Mouse (Mus musculus): ENCODE data around the gene Hhat. TPM values are rescaled to one million over a fixed set of nuclear protein-coding genes. Genes with fewer than 3 reads are reported as not detected.

Hhat gene
- total RNA-seq, 2 experiments from 2014 or later: 0.81 to 1.3 TPM

GRCm38 (mm10) chr1:192604413-192604812 lies 166.6 kb downstream of the Hhat start:
- intact Hi-C loops (cut with DNase I): no loop called here
- no peak for TF ChIP-seq CTCF (IDR thresholded peaks at IDR 0.05)
- no peak for DNase-seq (ENCODE audit: extremely low spot score in 1 of 2, low spot score in 2 of 2)
- Histone ChIP-seq H3K27ac (no peak overlapping the region), H3K4me3 (no peak overlapping the region)

GRCm38 (mm10) chr1:192603556-192603955 lies 167.5 kb downstream of the Hhat start:
- no peak for DNase-seq (ENCODE audit: extremely low spot score in 1 of 2, low spot score in 2 of 2)
- no peak overlapping the region for H3K27ac ChIP-seq
- intact Hi-C loops (cut with DNase I): no loop called here
- no peak for TF ChIP-seq CTCF (IDR thresholded peaks at IDR 0.05)
- no peak overlapping the region for H3K4me3 ChIP-seq

GRCm38 (mm10) chr1:192601206-192601605 lies 169.8 kb downstream of the Hhat start:
- Histone ChIP-seq H3K27ac (no peak overlapping the region), H3K4me3 (no peak overlapping the region)
- TF ChIP-seq CTCF (IDR thresholded peaks at IDR 0.05): no peak
- intact Hi-C loops (cut with DNase I): no loop called here
- no peak for DNase-seq (ENCODE audit: extremely low spot score in 1 of 2, low spot score in 2 of 2)

GRCm38 (mm10) chr1:192599746-192600145 lies 171.3 kb downstream of the Hhat start:
- intact Hi-C loops (cut with DNase I): no loop called here
- no peak overlapping the region for H3K4me3 ChIP-seq
- H3K27ac ChIP-seq: no peak overlapping the region
- TF ChIP-seq CTCF (IDR thresholded peaks at IDR 0.05): no peak
- no peak for DNase-seq (ENCODE audit: extremely low spot score in 1 of 2, low spot score in 2 of 2)

- Histone ChIP-seq H3K4me3 (no peak overlapping the region), H3K27ac (0 out of 2 replicates have a peak overlapping the region, but pooled peaks have one; percentile 16)
- intact Hi-C loops (cut with DNase I): loop anchor here (1.0 kb wide), 2 partner anchors 114 to 408 kb away; partner anchors contain the start of gene Kcnh1
- peak; percentile 90 for TF ChIP-seq CTCF (IDR thresholded peaks at IDR 0.05)
- DNase-seq (ENCODE audit: extremely low spot score in 1 of 2, low spot score in 2 of 2): peak; percentile 86 to 90
Measured at GRCm38 (mm10) chr1:192598380-192598779, 172.6 kb downstream of the Hhat start.

GRCm38 (mm10) chr1:192595426-192595825 lies 175.6 kb downstream of the Hhat start:
- no peak overlapping the region for H3K4me3 ChIP-seq
- no peak for TF ChIP-seq CTCF (IDR thresholded peaks at IDR 0.05)
- H3K27ac ChIP-seq: no peak overlapping the region
- intact Hi-C loops (cut with DNase I): no loop called here
- no peak for DNase-seq (ENCODE audit: extremely low spot score in 1 of 2, low spot score in 2 of 2)

- DNase-seq (ENCODE audit: extremely low spot score in 1 of 2, low spot score in 2 of 2): no peak
- no peak for TF ChIP-seq CTCF (IDR thresholded peaks at IDR 0.05)
- Histone ChIP-seq H3K4me3 (no peak overlapping the region), H3K27ac (no peak overlapping the region)
- intact Hi-C loops (cut with DNase I): no loop called here
Measured at GRCm38 (mm10) chr1:192593492-192593891, 177.5 kb downstream of the Hhat start.

GRCm38 (mm10) chr1:192587451-192587850 lies 183.6 kb downstream of the Hhat start:
- H3K27ac ChIP-seq: peak overlapping the region; percentile 95
- no peak overlapping the region for H3K4me3 ChIP-seq
- intact Hi-C loops (cut with DNase I): loop anchor here (1.0 to 5.0 kb wide), 5 partner anchors 29 to 397 kb away; partner anchors contain the start of gene Kcnh1
- TF ChIP-seq CTCF (IDR thresholded peaks at IDR 0.05): no peak
- DNase-seq (ENCODE audit: extremely low spot score in 1 of 2, low spot score in 2 of 2): peak; percentile 63 to 67

- intact Hi-C loops (cut with DNase I): loop anchor here (5.0 kb wide), 2 partner anchors 163 to 318 kb away; no protein-coding TSS in a partner anchor
- TF ChIP-seq CTCF (IDR thresholded peaks at IDR 0.05): no peak
- no peak for DNase-seq (ENCODE audit: extremely low spot score in 1 of 2, low spot score in 2 of 2)
- Histone ChIP-seq H3K4me3 (no peak overlapping the region), H3K27ac (peak overlapping the region; percentile 16; the same call in 1 of the 2 replicates)
Measured at GRCm38 (mm10) chr1:192585289-192585688, 185.7 kb downstream of the Hhat start.

- no peak for DNase-seq (ENCODE audit: extremely low spot score in 1 of 2, low spot score in 2 of 2)
- intact Hi-C loops (cut with DNase I): no loop called here
- Histone ChIP-seq H3K4me3 (no peak overlapping the region), H3K27ac (peak overlapping the region; percentile 82)
- TF ChIP-seq CTCF (IDR thresholded peaks at IDR 0.05): no peak
Measured at GRCm38 (mm10) chr1:192582921-192583320, 188.1 kb downstream of the Hhat start.

- DNase-seq (ENCODE audit: extremely low spot score in 1 of 2, low spot score in 2 of 2): no peak
- Histone ChIP-seq H3K27ac (no peak overlapping the region), H3K4me3 (no peak overlapping the region)
- intact Hi-C loops (cut with DNase I): no loop called here
- TF ChIP-seq CTCF (IDR thresholded peaks at IDR 0.05): no peak
Measured at GRCm38 (mm10) chr1:192564691-192565090, 206.3 kb downstream of the Hhat start.

- H3K4me3 ChIP-seq: no peak overlapping the region
- TF ChIP-seq CTCF (IDR thresholded peaks at IDR 0.05): no peak
- intact Hi-C loops (cut with DNase I): loop anchor here (2.0 kb wide), 1 partner anchor 27 kb away; no protein-coding TSS in a partner anchor
- no peak overlapping the region for H3K27ac ChIP-seq
- DNase-seq (ENCODE audit: extremely low spot score in 1 of 2, low spot score in 2 of 2): no peak
Measured at GRCm38 (mm10) chr1:192559341-192559740, 211.7 kb downstream of the Hhat start.

- intact Hi-C loops (cut with DNase I): loop anchor here (2.0 kb wide), 1 partner anchor 29 kb away; no protein-coding TSS in a partner anchor
- Histone ChIP-seq H3K27ac (peak overlapping the region; percentile 7; the same call in 1 of the 2 replicates), H3K4me3 (no peak overlapping the region)
- DNase-seq (ENCODE audit: extremely low spot score in 1 of 2, low spot score in 2 of 2): peak in 1 of 2 experiments; percentile 39
- no peak for TF ChIP-seq CTCF (IDR thresholded peaks at IDR 0.05)
Measured at GRCm38 (mm10) chr1:192557978-192558594, 212.9 kb downstream of the Hhat start.
